Mouse (Mus musculus) hindbrain, embryonic 13.5 days (tissue): ENCODE measurements at regions not wholly inside any gene's neighbourhood (a gene's known extent, or its start where the extent isn't known, plus 50 kb on each side); places are given as distances from the start of the nearest gene placed in this dataset.

Experiments
- ATAC-seq: fragments of 200-750 bp; cut with Nextera tagmentation; 2 replicates; pipeline ENCODE4 v1.8.0; 2017; ENCODE audit warnings: moderate TSS enrichment; ENCODE audit not compliant: low FRiP score
- H3K27ac ChIP-seq: fragments of 300-500 bp; sonication (generic); 2 replicates; pipeline ENCODE4 v1.5.1; 2015; ENCODE audit warnings: inconsistent platforms, mild to moderate bottlenecking, moderate library complexity
- H3K27me3 ChIP-seq: fragments of 300-500 bp; sonication (generic); 2 replicates; pipeline ENCODE4 v1.6.1; 2015; ENCODE audit warnings: mild to moderate bottlenecking, inconsistent platforms
- H3K36me3 ChIP-seq: fragments of 300-500 bp; sonication (generic); 2 replicates; pipeline ENCODE4 v1.6.1; 2015; ENCODE audit warnings: mild to moderate bottlenecking, inconsistent platforms
- H3K4me1 ChIP-seq: fragments of 300-500 bp; sonication (generic); replicated peaks from 2 replicates; pipeline ENCODE4 v1.6.1; 2015; ENCODE audit warnings: inconsistent platforms
- H3K4me2 ChIP-seq: fragments of 300-500 bp; sonication (generic); 2 replicates; pipeline ENCODE4 v1.6.1; 2015; ENCODE audit warnings: inconsistent platforms, mild to moderate bottlenecking, moderate library complexity
- H3K4me3 ChIP-seq: fragments of 300-500 bp; sonication (generic); 2 replicates; pipeline ENCODE4 v1.5.1; 2015; ENCODE audit warnings: mild to moderate bottlenecking, inconsistent platforms
- H3K9ac ChIP-seq: fragments of 300-500 bp; sonication (generic); 2 replicates; pipeline ENCODE4 v1.6.1; 2015; ENCODE audit warnings: mild to moderate bottlenecking, inconsistent platforms
- H3K9me3 ChIP-seq: fragments of 300-500 bp; sonication (generic); 2 replicates; pipeline ENCODE4 v1.6.1; 2016; ENCODE audit warnings: inconsistent platforms
- WGBS: fragments of 180-500 bp; shearing (Covaris S2); methylation state at CpG from one replicate; pipeline ENCODE4 v1.1.7; 2015; 5-methylcytosine and 5-hydroxymethylcytosine counted together

DNA sequence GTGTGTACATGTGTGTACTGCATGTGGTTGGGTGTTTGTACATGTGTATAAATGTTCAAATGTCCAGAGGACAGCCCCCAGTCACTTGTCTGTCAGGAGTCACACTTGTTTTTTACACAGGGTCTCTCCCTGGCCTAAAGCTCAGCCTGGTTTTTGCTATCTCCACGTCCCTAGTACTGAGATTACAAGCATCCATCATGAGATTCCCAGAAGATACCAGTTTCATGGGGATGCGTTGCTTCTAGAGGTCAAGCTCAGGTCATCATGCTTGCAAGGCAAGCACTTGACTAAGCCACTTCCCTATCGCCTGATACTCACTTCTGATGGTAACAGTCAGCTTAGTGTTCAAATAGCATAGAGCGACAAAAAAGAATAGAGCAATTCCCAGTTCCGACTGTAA is 244.1 kb upstream of the Jmjd1c start:
- no peak overlapping the region for H3K4me2 ChIP-seq
- H3K4me1 ChIP-seq, result no peaks in the 10 kb centered on the region
- H3K9ac ChIP-seq, result no peak overlapping the region
- WGBS, result 82% methylated on average over 5 of the region's 5 CpGs
- no peak for ATAC-seq
- H3K27ac ChIP-seq, result no peak overlapping the region
- no peaks in the 10 kb centered on the region for H3K36me3 ChIP-seq
- H3K9me3 ChIP-seq, result no peaks in the 10 kb centered on the region
- no peaks in the 10 kb centered on the region for H3K27me3 ChIP-seq
- no peak overlapping the region for H3K4me3 ChIP-seq

DNA sequence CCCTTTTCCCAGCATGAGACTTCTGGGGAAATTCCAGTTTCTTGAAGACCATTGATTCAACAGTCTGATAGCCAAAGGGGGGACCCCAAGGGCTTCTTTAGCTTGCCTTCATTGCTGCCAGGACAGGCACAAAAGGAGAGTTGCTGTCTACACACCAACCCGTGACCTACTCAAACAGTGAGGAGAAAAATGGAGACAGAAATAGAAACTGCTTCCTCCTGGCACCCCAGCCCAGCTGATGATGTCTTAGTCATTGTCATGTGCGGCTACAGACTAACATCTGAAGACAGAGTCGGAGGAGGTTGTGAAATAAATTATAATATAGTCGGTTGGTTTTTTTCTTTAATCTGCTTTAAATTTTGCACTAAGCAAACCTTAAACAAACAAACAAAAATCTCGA is 243.2 kb upstream of the Jmjd1c start:
- no peak overlapping the region for H3K4me2 ChIP-seq
- no peak overlapping the region for H3K9ac ChIP-seq
- H3K27me3 ChIP-seq, result no peaks in the 10 kb centered on the region
- no peaks in the 10 kb centered on the region for H3K36me3 ChIP-seq
- WGBS, result 59% methylated on average over 5 of the region's 5 CpGs
- no peak overlapping the region for H3K27ac ChIP-seq
- no peak overlapping the region for H3K4me3 ChIP-seq
- H3K4me1 ChIP-seq, result no peaks in the 10 kb centered on the region
- H3K9me3 ChIP-seq, result no peaks in the 10 kb centered on the region
- ATAC-seq, result no peak

DNA sequence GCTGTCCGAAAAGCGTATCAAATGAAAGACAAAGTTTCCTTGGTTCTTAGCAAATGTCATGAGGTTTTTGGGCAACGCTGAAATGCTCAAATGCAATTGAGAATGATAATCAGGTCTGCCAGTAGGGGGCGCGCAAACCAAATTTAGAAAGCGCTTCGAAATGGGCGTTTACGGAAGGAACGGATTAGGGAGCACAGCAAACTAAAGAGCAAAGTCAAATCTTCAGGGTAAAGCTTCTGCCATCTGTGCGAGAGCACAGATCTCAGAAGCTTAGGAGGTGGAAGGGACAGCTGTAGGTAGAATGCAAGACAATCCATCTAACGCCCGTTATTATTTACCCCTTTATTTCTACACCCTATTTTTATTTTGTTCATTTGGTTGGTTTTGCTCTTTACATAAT is 242.7 kb upstream of the Jmjd1c start:
- no peak overlapping the region for H3K4me3 ChIP-seq
- 0 out of 2 replicates have a peak overlapping the region, but pooled peaks have one; percentile 3 for H3K4me2 ChIP-seq
- ATAC-seq, result 0 out of 2 replicates have a peak, but pooled peaks have one; percentile 43
- H3K9me3 ChIP-seq, result no peaks in the 10 kb centered on the region
- H3K27me3 ChIP-seq, result no peaks in the 10 kb centered on the region
- no peak overlapping the region for H3K27ac ChIP-seq
- no peaks in the 10 kb centered on the region for H3K4me1 ChIP-seq
- no peak overlapping the region for H3K9ac ChIP-seq
- WGBS, result 10% methylated on average over 13 of the region's 13 CpGs
- no peaks in the 10 kb centered on the region for H3K36me3 ChIP-seq

DNA sequence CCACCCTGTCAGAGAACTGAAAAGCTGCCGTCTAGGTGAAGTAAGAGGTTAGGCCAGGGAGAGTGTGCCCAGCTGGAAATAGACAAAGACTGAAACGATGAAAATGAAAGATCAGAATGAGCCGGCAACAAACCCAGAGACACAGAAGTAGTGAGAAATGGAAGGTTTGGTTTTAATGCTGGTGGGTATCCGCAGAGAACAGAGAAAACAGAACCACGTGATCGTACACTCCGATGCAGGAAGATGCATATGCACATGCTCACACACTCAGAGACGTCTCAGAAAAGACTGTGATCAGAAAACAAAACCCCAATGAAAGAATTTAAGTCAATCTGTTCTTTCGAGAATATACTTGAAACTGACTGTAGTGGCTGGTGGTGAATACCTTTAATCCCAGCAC is 241.0 kb upstream of the Jmjd1c start:
- WGBS, result 92% methylated on average over 9 of the region's 9 CpGs
- ATAC-seq, result no peak
- H3K9me3 ChIP-seq, result no peaks in the 10 kb centered on the region
- H3K4me1 ChIP-seq, result no peaks in the 10 kb centered on the region
- H3K9ac ChIP-seq, result no peak overlapping the region
- H3K36me3 ChIP-seq, result no peaks in the 10 kb centered on the region
- no peak overlapping the region for H3K27ac ChIP-seq
- no peak overlapping the region for H3K4me2 ChIP-seq
- no peaks in the 10 kb centered on the region for H3K27me3 ChIP-seq
- H3K4me3 ChIP-seq, result no peak overlapping the region

DNA sequence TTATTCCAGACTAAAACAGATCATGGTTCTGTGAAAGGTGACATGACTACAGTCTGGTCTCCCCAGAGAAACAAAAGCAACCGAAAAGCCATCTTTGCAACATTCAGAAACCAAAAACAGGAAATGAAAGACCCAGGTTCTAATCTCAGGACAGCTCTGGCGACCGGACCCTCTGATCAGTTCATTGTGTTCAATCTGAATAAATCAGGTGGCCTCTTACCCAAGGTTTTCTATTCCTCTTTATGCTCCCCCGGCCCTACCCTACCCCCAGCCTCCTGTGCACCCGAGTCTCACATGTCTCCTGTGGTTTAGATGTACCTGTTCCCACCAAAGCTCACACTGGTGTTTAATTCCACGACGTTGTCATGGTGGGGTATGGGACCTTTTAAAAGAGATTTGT is 238.6 kb upstream of the Jmjd1c start:
- H3K36me3 ChIP-seq, result no peaks in the 10 kb centered on the region
- H3K9me3 ChIP-seq, result no peaks in the 10 kb centered on the region
- H3K27ac ChIP-seq, result no peak overlapping the region
- no peaks in the 10 kb centered on the region for H3K4me1 ChIP-seq
- H3K4me3 ChIP-seq, result no peak overlapping the region
- H3K9ac ChIP-seq, result no peak overlapping the region
- H3K27me3 ChIP-seq, result no peaks in the 10 kb centered on the region
- H3K4me2 ChIP-seq, result no peak overlapping the region
- 80% methylated on average over 7 of the region's 7 CpGs for WGBS
- no peak for ATAC-seq

DNA sequence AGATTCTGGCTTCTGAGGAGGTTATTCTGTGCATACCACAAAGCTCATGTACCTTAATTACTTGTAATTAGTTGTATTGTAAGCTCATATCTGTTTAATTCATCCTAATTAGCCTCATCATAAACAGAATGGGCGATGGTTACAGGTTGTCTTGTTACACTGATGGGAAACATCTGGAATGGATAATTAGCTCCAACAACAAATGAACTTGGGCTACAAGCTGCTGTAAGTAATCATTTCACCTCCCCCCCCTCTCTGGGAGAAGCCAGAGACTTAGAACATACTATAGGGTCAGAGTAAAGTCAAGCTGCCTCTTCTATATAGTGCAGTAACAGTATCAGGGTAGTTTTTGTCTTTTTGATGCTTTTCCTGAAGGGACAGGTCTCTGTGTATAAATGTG is 234.5 kb upstream of the Jmjd1c start:
- H3K4me1 ChIP-seq, result no peaks in the 10 kb centered on the region
- no peaks in the 10 kb centered on the region for H3K36me3 ChIP-seq
- H3K4me2 ChIP-seq, result no peak overlapping the region
- H3K9ac ChIP-seq, result no peak overlapping the region
- no peak overlapping the region for H3K4me3 ChIP-seq
- H3K27me3 ChIP-seq, result no peaks in the 10 kb centered on the region
- no peak overlapping the region for H3K27ac ChIP-seq
- ATAC-seq, result no peak
- 81% methylated on average over 1 of the region's 1 CpGs for WGBS
- H3K9me3 ChIP-seq, result no peaks in the 10 kb centered on the region

DNA sequence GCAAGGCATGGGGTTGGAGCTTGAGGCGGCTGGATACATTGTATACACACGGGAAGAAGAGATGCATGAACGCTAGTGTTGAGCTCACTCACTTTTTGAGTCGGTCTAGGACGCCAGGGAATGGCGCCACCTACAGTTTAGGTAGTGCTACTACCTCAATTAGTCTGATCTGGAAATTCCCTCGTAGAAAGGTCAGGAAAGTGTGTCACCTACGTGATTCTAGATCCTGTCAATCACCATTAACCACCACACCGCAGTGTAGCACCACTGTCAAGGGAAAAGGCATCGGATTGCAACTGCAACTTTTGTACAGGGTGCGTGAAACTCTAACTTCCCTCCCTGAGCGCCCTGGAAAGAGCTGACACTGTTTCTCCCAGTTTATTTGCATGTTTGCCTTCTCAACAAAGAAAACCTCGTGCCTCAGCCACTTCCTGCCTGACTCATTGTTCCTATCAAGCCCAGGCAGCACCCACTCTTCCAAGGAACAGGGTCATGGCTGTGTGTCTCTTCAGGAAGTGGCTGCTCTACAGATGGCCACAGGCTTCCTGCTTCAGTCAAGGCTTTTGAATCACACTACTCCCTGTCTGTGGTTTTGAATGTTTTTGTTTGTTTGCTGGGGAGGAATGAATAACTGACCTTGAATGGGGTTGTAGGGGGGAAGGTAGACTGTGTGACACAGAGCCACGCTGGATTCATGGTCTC is 231.6 kb upstream of the Jmjd1c start:
- Histone ChIP-seq H3K36me3 (no peaks in the 10 kb centered on the region), H3K27me3 (no peaks in the 10 kb centered on the region), H3K4me1 (no peaks in the 10 kb centered on the region), H3K9me3 (no peaks in the 10 kb centered on the region), H3K27ac (no peak overlapping the region), H3K9ac (no peak overlapping the region), H3K4me3 (no peak overlapping the region), H3K4me2 (no peak overlapping the region)
- 62% methylated on average over 14 of the region's 14 CpGs for WGBS
- no peak for ATAC-seq

DNA sequence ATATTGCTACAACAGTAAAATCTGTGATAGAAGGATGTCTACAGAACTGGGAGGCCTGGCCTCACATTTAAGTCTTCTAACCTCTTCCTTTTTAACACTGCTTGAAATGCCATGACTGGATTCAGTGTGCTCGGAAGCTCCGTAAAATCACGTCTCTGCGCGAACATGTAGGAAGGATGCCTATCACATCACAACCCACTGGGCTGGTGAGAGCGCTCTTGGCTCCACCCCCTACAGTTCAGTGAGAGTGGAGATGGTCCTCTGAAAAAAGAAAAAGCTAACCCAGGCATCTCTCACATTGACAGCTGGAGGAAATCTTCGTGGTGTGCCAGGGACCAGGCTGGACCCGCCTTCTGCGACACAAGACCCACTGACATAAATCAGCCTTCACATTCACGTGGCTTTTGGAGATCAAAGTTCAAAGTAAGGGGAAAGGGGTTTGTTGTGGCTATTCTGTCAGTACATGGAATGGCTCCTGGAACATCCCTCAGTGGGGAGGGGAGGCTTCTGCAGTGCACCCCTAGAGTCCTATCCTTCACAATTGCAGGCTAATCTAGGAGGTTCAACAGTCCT is 230.8 kb upstream of the Jmjd1c start:
- ATAC-seq, result no peak
- 82% methylated on average over 10 of the region's 10 CpGs for WGBS
- H3K4me1 ChIP-seq, result no peaks in the 10 kb centered on the region
- no peaks in the 10 kb centered on the region for H3K9me3 ChIP-seq
- H3K36me3 ChIP-seq, result no peaks in the 10 kb centered on the region
- no peak overlapping the region for H3K9ac ChIP-seq
- no peak overlapping the region for H3K27ac ChIP-seq
- H3K4me2 ChIP-seq, result no peak overlapping the region
- no peaks in the 10 kb centered on the region for H3K27me3 ChIP-seq
- H3K4me3 ChIP-seq, result no peak overlapping the region

DNA sequence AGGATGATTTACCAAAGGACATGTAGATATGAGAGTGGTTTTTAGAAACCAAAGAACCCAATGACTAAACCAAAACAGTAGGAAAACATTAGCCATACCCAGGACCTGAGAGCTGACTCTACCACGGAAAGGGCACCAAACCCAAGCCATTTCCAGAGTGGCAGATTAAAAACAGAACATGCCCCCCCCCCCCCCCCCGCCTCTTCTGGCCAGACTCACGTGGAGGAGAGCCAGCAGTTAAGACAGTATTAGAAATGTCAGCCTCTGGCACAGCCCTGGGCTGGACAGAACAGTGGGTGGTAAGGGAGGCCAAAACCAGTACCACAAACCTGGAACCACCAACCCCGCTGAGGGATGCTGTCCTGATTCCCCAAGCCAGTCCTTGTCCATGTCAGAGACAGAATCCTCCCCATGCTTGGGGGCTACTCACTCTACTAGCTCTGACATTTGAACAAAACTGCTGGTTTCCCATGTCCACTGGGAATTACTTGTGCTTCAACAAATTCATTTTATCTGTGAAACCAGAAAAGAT is 224.7 kb upstream of the Jmjd1c start:
- Histone ChIP-seq H3K36me3 (no peaks in the 10 kb centered on the region), H3K4me3 (no peak overlapping the region), H3K27me3 (no peaks in the 10 kb centered on the region), H3K27ac (no peak overlapping the region), H3K9ac (no peak overlapping the region), H3K4me1 (no peaks in the 10 kb centered on the region), H3K9me3 (no peaks in the 10 kb centered on the region), H3K4me2 (no peak overlapping the region)
- 71% methylated on average over 4 of the region's 4 CpGs for WGBS
- no peak for ATAC-seq

DNA sequence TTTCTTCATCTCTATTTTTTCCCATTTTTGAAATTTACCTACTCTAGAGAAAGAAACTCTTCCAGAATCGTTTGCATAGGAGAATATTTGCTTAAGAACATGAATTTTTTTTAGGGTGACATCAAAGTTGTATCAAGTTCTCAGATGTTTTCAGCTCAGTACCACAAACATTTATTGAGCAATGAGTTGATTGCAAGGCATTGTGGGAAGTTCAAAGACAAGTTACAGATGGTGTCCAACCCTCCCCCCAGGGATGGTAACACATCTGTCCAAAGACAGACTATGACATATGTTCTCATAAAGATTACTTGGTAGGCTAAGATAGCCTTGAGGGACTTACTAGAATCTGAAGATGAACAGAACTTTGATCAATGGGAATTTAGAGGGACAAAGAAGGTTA is 224.3 kb upstream of the Jmjd1c start:
- Histone ChIP-seq H3K36me3 (no peaks in the 10 kb centered on the region), H3K9me3 (no peaks in the 10 kb centered on the region)

DNA sequence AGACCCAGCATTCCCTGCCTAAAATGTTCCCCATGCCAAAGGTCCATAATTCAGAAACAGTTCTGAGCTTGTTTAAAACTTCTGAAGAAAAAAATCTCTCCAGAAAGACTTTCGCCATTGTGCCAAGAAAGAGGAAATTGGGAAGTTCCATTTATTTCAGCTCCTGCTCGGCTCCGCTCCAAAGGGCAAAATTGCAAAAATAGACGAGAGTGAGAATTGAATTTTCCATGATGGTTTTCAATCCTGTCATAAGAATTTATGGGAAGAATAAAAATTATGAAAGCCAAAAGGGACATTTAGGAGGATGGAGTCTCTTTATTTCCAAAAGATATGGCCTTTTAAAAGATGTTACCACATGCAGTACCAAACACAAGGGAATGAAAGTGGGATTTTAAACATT is 222.5 kb upstream of the Jmjd1c start:
- Histone ChIP-seq H3K9ac (no peak overlapping the region), H3K27ac (no peak overlapping the region), H3K9me3 (no peaks in the 10 kb centered on the region), H3K36me3 (no peaks in the 10 kb centered on the region), H3K4me3 (no peak overlapping the region), H3K4me1 (no peaks in the 10 kb centered on the region), H3K27me3 (no peaks in the 10 kb centered on the region), H3K4me2 (no peak overlapping the region)
- no peak for ATAC-seq
- 94% methylated on average over 4 of the region's 4 CpGs for WGBS

More for the DNA sequence above, 224.3 kb upstream of the Jmjd1c start:
- H3K4me3 ChIP-seq, result no peak overlapping the region
- H3K4me2 ChIP-seq, result no peak overlapping the region
- H3K9ac ChIP-seq, result no peak overlapping the region
- WGBS, result 76% methylated on average over 1 of the region's 1 CpGs
- H3K27me3 ChIP-seq, result no peaks in the 10 kb centered on the region
- H3K4me1 ChIP-seq, result no peaks in the 10 kb centered on the region
- ATAC-seq, result no peak
- no peak overlapping the region for H3K27ac ChIP-seq

DNA sequence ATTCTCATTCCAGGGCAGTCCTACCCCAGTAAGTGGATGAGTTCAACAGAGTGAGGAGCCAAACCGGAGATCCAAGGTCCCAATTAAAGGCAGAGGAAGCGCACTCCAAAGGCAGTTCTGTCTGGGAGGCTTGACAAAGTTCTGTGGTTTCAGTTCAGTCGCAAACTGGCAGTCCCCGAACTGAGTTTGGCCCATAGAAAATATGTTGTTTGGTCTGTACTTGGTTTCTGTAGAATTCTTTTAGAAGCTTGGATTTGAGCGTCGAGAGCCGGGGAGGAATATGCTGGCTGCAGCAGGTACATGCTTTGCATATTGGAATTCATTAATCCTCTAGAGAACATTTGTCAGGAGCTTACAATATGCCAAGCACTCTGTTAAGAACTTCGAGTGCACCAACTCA is 216.9 kb upstream of the Jmjd1c start:
- Histone ChIP-seq H3K4me3 (no peak overlapping the region), H3K9me3 (no peaks in the 10 kb centered on the region), H3K27me3 (no peaks in the 10 kb centered on the region), H3K4me2 (no peak overlapping the region), H3K27ac (no peak overlapping the region), H3K4me1 (no peaks in the 10 kb centered on the region), H3K36me3 (no peaks in the 10 kb centered on the region), H3K9ac (no peak overlapping the region)
- WGBS, result 87% methylated on average over 8 of the region's 8 CpGs
- ATAC-seq, result no peak

DNA sequence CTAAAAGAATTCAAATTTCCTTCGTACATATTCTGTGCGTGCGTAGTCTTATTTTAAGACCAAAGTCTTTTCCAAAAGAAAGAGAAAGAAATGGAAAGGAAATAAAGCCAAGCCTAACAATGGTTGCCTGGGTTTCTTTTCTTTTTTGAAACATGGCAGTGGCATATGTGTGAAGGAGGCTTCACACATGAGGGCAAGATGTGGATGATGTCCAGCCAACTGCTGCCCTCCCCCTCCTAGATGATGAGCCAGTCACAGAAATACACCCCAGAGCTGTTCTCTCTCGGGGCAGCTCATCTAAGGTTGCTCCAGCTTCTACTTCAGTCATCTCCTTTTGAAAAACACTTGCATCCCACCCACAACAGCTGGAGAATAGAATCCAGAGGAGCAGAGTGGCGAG is 213.1 kb upstream of the Jmjd1c start:
- WGBS, result 86% methylated on average over 5 of the region's 5 CpGs
- Histone ChIP-seq H3K4me2 (no peak overlapping the region), H3K9ac (no peak overlapping the region), H3K4me1 (no peaks in the 10 kb centered on the region), H3K9me3 (no peaks in the 10 kb centered on the region), H3K36me3 (no peaks in the 10 kb centered on the region), H3K27me3 (no peaks in the 10 kb centered on the region), H3K4me3 (no peak overlapping the region), H3K27ac (no peak overlapping the region)
- no peak for ATAC-seq
